Mouse (Mus musculus): ENCODE measurements around the gene Eif2b1.
"Not testable (repeated sequence)": the region's sequence is repeated elsewhere in the genome, so short reads cannot be mapped to it uniquely, and the experiment has no call there.

Gene Eif2b1

DNA sequence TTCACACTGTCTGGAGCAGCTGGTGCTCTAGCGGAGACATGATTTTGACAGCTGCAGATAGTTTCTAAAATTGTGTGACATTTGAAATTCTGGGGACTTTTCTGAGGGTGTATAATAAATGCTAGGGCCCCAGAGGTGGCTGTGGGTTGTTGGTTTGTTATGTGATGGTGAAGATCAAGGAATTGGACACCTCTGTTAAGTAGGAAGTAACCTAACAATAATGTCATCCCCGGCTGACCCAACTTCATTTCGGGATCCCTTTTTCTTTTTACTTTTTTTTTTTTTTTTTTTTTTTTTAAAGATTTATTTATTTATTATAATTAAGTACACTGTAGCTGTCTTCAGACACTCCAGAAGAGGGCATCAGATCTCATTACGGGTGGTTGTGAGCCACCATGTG lies 28.2 kb downstream of the Eif2b1 start:
- DNase-seq (ENCODE audit: low read depth) = not testable (repeated sequence)

DNA sequence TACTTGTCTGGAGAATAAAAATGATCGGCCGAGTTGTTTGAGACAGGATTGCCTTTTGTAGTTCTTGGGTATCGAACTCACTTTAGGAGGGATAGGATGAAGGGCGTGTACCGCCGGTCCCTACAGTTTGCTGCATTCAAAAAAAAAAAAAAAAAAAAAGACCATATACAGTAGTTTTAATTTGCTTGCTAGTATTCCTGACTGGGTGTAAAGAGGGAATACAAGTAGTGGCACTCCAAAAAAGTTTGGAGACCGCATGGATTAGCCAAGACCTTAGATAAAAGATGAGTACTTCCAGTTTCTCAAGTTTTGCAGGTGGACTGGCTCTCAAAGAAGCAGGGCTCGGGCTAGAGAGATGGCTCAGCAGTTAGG lies 37.3 kb downstream of the Eif2b1 start:
- no peak for DNase-seq (ENCODE audit: low read depth)

DNA sequence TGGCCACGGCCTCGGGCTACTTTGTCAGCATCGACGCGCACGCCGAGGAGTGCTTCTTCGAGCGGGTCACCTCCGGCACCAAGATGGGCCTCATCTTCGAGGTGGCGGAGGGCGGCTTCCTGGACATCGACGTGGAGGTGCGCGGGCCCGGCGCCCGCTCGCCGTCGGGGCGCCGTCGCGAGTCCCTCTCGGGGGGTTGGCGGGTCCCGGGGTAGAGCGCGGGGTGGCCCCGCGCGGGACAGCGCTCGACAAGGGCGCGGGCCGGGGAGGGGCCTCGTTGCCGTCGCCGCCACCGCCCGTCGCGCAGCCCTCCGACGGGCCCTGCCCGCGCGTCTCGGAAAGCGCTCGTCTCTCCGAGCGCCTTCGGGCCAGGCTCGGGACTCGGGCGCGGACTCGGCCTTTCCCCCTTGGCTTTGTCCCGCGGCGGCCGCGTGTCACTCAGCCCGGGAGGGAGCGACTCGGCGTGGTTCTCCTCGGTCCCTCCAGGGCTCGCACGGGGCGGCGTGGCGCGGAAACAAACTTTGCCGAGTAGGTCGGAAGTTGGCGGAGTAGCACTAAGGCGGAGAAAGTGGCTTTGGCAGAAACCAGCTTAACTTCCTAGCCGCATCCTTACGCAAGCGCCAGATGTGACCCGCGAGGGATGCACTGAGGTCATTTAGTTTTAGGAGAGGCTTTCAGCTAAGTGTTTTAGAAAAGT lies 37.9 kb downstream of the Eif2b1 start:
- no peak for DNase-seq (ENCODE audit: low read depth)

DNA sequence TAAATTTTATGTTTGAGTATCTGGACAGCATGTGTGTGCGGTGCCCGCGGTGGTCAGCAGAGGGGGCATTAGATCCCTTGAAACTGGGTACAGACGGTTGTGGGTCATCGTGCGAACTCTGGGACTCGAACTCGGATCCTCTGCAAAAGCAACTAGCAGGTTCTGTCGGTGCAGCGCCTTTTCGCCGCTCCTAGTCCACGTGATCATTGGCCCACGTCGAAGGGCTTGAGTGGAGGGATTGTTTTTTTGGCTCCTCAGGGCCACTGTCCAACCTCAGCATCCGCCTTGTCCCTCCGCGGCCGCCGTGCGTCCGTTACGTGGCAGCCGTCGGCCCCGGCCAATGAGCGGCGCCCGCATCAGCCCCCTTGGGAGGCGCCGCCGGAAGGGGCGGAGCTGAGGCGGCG lies 38.5 kb downstream of the Eif2b1 start, which contains the start of gene Tmed2:
Tmed2 (plus strand) TSS at position 313 of the 404 bp plus-strand sequence.
- peak; percentile 86 for DNase-seq (ENCODE audit: low read depth)

DNA sequence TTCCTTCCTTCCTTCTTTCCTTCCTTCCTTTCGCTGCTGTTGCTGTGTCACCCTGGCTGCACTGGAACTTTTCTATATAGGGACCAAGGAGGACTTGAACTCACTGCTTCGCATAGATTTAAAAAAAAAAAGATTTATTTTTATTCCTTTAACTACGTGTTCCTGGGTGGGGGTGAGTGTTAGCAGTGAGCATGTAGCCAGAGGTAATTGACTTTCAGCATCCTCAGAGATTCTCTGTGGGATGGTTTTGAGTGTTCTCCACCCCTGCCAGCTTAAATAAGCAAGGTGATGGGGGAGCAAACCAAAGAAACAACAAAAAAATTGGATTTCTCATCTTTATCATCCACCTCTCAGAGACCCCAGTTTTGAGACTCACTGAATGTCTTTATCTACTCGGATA lies 39.0 kb downstream of the Eif2b1 start:
- no peak for DNase-seq (ENCODE audit: low read depth)

DNA sequence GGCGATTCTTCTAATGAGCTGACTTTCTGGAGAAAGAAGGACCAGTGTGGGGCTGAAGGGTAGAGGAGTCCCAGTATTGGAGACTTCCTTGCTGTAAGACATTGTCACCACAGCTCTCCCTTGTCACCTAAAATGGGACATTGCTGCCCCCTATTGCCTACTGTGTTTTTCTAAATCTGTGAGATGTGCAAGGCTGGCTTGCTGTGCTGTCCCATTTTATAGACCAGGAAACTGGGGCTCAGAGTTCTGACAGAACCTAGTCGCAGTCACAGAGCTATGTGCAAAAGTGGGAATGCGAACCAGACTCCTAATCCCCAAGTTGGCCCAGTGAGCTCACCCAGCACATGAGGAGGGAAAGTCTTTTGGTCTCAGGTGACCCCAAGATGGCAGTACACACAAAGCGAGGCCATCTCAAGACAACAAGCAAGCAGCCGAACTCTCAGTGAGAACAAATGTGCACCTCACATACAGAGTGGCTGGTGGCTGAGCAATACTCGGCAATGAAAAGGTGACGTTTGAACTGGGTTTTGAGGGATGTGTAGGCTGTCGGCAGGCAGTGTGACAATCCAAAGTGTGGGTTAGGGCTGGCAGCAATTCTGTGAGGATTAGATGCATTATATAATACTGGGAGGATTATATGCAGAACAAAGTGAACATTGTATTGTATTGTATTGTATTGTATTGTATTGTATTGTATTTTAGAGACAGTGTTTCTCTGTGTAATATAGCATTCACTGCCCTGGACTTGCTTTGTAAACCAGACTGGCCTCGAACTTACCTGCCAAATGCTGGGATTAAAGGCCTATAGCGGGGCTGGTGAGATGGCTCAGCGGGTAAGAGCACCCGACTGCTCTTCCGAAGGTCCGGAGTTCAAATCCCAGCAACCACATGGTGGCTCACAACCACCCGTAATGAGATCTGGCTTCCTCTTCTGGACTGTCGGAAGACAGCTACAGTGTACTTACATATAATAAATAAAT lies 39.8 kb downstream of the Eif2b1 start:
- peak; percentile 74 for DNase-seq (ENCODE audit: low read depth)

DNA sequence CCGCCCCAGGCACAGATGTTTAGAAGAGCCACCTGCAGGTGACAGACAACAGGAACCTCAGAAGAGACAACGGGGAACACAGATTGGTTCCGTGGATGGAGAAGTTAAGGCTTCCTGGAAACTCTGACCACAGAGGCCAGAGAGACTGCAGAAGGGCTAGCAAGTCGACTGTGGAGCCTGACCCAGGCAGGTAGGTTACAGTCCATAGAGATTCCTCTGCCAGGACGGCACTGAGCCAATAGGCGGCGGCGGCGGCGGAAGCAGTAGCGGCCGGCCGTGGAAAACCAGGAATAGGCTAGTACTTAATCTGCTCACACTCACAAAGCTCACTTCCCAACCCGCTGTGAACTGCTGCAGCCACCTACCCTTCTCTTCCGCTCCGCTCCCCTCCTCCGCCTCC lies 42.2 kb downstream of the Eif2b1 start:
- DNase-seq (ENCODE audit: low read depth) = no peak

DNA sequence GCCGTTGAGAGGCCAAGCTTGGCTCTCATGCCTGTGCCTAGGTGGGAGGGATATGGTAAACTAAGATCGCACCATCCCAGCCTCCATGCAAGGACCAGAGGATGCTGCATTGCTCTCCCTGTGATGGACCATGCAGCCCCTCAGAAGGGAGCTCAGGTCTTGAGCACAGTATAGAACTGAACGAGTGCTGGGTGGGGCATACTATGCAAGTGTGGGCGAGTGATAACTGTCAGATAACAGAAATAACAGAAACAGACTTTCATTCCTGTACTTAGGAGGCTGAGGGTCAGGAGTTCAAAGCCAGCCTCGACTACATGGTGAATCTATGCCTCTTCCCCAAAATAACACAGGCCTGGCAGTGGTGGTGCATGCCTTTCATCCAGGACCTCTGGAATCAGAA lies 43.9 kb downstream of the Eif2b1 start:
- DNase-seq (ENCODE audit: low read depth) = no peak

DNA sequence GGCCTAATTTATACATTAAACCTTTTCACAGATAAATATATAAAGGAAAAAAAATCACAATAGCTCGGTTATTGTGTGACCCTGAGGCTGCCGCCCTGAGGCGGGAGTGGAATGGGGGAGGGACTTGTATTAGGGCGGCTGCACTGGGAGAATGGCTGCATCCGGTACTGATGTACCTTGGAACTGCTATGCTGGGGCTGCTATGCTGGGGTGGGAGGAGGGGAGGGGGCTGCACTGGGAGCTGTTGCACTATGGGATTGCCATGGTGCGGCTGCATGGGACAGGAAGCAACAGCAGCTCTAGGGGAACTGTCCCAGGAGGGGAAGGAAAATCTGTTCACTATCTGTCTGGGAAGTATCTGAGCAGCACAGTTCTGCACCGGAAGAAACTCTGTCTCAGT lies 46.5 kb downstream of the Eif2b1 start:
- no peak for DNase-seq (ENCODE audit: low read depth)

DNA sequence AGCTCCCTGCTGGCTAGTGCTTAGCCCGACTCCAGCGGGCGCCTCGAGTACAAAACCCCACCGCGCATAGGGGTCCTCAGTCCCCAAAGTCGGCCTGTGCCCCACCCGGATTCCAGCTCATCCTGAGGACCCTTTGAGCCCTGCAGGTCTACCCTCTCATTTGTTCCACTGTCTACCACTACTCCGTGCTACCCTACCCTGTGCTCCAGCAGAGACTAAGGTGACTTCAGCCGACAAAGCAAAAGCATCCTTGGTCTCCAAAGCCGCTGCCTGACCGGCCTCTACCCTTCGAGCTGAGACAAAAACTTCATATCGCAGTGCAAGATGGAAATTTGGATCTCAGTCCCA lies 47.4 kb downstream of the Eif2b1 start:
- DNase-seq (ENCODE audit: low read depth) = no peak

DNA sequence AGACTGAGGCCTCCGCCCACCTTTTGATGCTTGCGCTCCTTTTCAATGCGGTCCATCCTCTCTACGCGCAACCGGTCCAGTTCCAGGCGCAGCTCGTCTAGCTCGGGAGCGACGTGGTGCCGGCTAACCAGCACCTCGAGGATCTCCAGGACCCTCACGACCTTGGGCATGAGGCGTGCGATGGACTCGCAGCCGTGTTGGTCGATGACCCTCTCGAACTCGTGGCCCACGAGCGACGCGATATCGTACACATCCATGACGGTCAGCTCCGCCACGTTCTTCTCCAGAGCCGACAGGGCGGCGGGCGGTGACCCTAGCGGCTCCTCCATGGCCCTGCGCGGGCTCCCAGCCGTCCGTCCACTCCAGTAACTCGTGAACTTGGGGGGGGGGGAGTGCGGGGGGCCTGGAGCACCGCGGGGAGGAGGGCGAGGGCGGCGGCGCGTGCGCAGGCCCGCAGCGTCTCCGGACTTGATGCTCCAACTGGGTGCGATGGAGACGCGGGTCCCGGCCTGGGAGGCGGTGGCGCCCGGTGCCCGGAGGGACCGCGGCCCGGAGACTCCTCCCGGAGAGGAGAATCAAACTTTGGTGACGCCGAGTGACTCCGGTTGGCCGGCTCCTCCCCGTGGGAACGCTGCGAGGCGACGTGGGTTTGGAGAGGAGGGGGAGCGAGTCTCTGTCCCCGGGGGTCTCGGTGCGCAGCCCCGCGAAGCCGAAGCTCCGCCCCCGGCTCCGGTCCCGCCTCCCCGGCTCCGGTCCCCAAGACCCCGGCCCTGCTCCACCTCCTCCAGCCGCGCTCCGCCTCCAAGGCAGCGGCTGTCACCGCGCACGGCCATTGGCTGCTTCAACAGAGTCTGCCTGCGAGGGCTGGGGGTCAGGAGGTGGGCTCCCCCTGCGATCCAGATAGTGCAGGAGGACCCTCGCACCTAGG lies 48.0 kb downstream of the Eif2b1 start, which contains the start of gene Rilpl1:
Rilpl1 (minus strand) TSS at position 737 of the 928 bp plus-strand sequence.
- DNase-seq (ENCODE audit: low read depth) = no peak

DNA sequence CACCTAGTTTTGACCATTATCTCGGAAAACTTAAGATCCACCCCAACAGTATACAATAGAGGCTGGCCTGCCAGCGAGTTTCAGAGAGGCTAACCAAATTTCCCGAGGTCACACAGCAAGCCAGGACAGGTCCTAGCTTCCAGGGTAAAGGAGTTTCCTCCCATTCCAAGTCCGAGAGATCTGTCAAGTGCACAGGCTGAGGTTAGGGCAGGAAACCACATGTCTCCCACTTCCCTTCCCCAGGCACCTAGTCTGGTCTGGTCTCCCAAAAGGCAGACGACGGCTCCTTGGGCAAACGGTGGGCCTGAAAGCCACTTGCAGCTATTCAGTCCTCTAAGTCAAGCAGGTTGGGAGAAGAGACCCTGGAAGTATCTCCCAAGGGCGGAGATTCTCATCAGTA lies 49.2 kb downstream of the Eif2b1 start:
- no peak for DNase-seq (ENCODE audit: low read depth)

DNA sequence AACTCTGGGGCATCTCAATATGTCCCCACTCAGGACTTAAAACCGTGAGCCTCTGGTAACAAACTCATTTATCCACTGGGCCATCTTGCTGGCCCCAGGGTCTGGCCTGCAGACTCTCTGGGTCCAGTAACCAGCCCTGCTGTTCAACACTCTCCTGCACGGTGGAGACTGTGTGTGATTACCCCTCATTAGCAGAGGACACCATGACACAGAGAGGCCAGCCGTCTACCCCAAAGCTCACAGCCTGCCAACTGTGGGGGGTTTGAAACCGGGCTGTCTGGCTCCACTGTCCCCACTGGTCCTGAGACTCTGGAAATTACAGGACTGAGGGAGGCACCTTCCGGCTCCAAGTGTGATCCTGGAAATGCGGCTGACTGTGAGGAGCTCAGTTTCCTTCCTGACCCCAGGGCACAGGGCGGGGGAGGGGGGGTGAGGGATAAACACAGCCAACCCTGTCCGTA lies 49.7 kb downstream of the Eif2b1 start:
- no peak for DNase-seq (ENCODE audit: low read depth)

DNA sequence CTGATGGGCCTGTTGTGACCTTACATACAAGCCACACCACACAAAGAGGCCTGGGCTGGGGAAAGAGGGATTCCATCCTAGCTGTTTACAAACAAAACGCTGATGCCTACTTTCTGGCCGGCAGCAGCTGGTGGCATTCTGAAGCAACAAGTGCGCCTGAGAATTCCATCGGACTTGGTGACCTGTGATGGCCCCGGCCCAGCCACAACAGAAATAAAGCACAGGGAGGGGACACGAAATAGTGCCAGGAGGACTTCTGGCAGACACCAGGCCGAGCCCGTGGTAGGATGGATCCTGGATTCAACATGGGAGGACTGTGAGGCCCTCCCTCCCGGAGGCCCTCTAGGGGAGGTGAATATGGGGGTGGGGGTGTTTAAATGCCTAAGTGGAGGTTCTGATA lies 50.1 kb downstream of the Eif2b1 start:
- DNase-seq (ENCODE audit: low read depth) = no peak

DNA sequence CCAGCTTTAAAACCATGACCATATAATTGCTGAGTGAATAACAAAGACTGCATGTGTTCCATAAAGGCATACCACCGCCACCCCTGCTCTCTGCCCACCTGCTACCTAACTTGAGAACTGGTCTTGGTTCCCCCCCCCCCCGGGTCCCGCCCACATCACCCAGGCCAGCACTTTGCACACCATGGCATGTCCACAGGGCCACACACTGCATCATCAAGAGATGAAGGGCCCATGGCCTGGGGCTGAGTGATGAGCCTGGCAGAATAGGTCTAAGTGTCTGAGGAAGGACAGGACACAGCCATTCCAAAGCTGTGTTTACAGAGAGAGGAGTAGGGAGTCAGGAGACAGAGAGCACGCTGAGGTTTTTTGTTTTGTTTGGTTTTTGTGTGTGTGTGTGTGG lies 50.6 kb downstream of the Eif2b1 start:
- no peak for DNase-seq (ENCODE audit: low read depth)

DNA sequence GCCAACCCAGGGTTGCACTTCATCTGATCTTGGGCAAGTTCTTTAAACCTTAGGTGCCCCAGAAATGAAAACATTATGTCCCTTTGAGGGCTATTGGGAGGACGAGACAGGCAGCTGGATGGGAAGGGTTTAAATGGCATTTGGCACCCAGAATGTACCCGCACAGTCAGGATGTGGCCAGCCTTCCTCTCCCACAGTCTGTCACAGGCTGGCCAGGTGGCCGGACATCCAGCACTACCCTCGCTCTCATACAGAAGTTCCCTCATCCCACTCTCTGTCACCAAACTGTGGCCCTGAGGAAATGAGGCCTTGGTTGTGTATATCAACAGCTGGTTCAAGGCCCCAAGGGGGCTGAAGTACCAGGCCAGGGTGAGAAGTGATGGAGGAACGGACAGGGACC lies 54.0 kb downstream of the Eif2b1 start:
- no peak for DNase-seq (ENCODE audit: low read depth)

DNA sequence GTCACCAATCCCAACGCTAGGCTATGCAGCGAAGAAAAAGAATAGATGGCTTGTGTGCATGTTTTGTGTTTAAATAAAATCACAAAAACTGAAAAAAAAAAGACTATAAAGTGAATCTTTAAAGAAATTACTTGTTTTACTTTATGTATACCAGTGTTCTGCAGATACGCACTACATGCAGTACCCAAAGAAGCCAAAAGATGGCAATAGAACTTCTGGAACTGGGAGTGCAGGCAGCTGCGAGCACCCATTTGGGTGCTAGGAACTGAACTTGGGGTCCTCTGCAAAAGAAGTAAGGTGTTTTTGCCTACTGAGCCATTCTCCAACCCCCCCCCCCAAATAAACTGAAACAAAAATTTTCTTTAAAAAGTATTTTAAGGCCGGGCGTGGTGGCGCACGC lies 55.9 kb downstream of the Eif2b1 start:
- no peak for DNase-seq (ENCODE audit: low read depth)

DNA sequence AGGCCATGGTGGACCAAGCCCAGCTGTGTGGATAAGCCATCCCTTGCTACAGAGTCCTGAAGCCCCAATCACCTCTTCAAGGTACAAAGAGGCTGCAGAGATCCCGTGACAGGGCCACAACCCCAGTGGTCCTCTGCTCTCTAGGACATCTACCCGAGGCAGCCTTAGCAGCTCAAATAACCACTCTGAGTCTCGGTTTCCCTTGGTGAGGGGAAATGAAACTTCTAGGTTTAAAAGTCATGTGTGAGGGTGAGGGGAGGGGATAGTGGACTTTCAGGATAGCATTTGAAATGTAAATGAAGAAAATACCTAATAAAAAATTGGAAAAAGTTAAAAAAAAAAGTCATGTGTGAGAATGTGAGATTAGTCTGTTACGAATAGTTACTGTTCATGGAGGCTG lies 57.3 kb downstream of the Eif2b1 start:
- DNase-seq (ENCODE audit: low read depth) = no peak
